Mouse (Mus musculus) left cerebral cortex, adult 9 months (tissue): ENCODE measurements at regions not wholly inside any gene's neighbourhood (a gene's known extent, or its start where the extent isn't known, plus 50 kb on each side); places are given as distances from the start of the nearest gene placed in this dataset.

Experiments used
- DNase-seq, 2 experiments: peaks; one replicate each; pipeline ENCODE4 v3.0.0; 2022; ENCODE audit warnings: low spot score in 2 of 2

- no peak for DNase-seq
Observed at GRCm38 (mm10) chr5:113408588-113408987, 51.5 kb downstream of the Aym1 start.

- DNase-seq: no peak
Observed at GRCm38 (mm10) chr5:113410963-113411362, 53.9 kb downstream of the Aym1 start.

- DNase-seq: peak in 1 of 2 experiments; percentile 36
Observed at GRCm38 (mm10) chr5:113414639-113415038, 57.5 kb downstream of the Aym1 start.

GRCm38 (mm10) chr5:113418335-113419013 lies 61.4 kb downstream of the Aym1 start:
- no peak for DNase-seq

- no peak for DNase-seq
Observed at GRCm38 (mm10) chr5:113420619-113421018, 63.5 kb downstream of the Aym1 start.

GRCm38 (mm10) chr5:113421993-113422725 lies 65.1 kb downstream of the Aym1 start:
- no peak for DNase-seq

GRCm38 (mm10) chr5:113422726-113423110 lies 65.6 kb downstream of the Aym1 start:
- no peak for DNase-seq

- no peak for DNase-seq
Observed at GRCm38 (mm10) chr5:113427779-113428178, 62.4 kb upstream of the Wscd2 start.

- no peak for DNase-seq
Observed at GRCm38 (mm10) chr5:113431334-113431733, 58.8 kb upstream of the Wscd2 start.

GRCm38 (mm10) chr5:113436987-113437386 lies 53.1 kb upstream of the Wscd2 start:
- DNase-seq: no peak
